Mouse (Mus musculus) megakaryocyte, embryonic 14.5 days (primary cell): ENCODE measurements around the gene Ccr10. TPM values are rescaled to one million over a fixed set of nuclear protein-coding genes. Genes with fewer than 3 reads are reported as not detected.

ENCODE experiments used
- H3K27me3 ChIP-seq: replicated peaks from 2 replicates; pipeline ENCODE3; 2012; ENCODE audit warnings: inconsistent platforms
- H3K36me3 ChIP-seq: replicated peaks from 2 replicates; pipeline ENCODE3; 2012; ENCODE audit warnings: low read length, inconsistent platforms, mixed read lengths
- H3K4me1 ChIP-seq: 2 replicates; pipeline ENCODE4 v1.6.1; 2012; ENCODE audit warnings: inconsistent platforms
- H3K4me3 ChIP-seq: replicated peaks from 2 replicates; pipeline ENCODE3; 2012; ENCODE audit warnings: moderate library complexity, mild to moderate bottlenecking, inconsistent platforms
- H3K9me3 ChIP-seq: 2 replicates; pipeline ENCODE4 v1.6.1; 2012; ENCODE audit warnings: inconsistent platforms
- FLI1 ChIP-seq: IDR thresholded peaks from 2 replicates; pipeline ENCODE4 v1.6.1; 2012; ENCODE audit warnings: low read length, inconsistent platforms, mixed read lengths
- GATA1 ChIP-seq: IDR thresholded peaks from 3 replicates; pipeline ENCODE4 v1.6.1; 2012; ENCODE audit warnings: mixed read lengths, low read length, inconsistent platforms, borderline replicate concordance
- polyA plus RNA-seq: library from polyadenylated mRNA; stranded (reverse); fragments of >175 nt; gene quantifications from 2 replicates; pipeline ENCODE4 v1.2.3, GENCODE M21; 2012; ENCODE audit warnings: low replicate concordance; ENCODE audit not compliant: insufficient read depth

Gene Ccr10
- polyA plus RNA-seq, 1 experiment, result 0.13 TPM

- H3K27me3 ChIP-seq, result peaks cover 41% of the 10 kb centered on the region
- no peaks in the 10 kb centered on the region for H3K36me3 ChIP-seq
- H3K9me3 ChIP-seq, result no peaks in the 10 kb centered on the region
- H3K4me1 ChIP-seq, result peaks cover 22% of the 10 kb centered on the region
- TF ChIP-seq GATA1, result no peak
- no peak for TF ChIP-seq FLI1
- no peak overlapping the region for H3K4me3 ChIP-seq
These were observed 32.9 kb downstream of the Ccr10 start for GRCm38 (mm10) chr11:101142215-101142967.

GRCm38 (mm10) chr11:101141088-101141487, 34.2 kb downstream of the Ccr10 start:
- H3K36me3 ChIP-seq, result no peaks in the 10 kb centered on the region
- no peak overlapping the region for H3K4me3 ChIP-seq
- TF ChIP-seq GATA1, result no peak
- no peak for TF ChIP-seq FLI1
- H3K27me3 ChIP-seq, result peaks cover 44% of the 10 kb centered on the region
- no peaks in the 10 kb centered on the region for H3K9me3 ChIP-seq
- H3K4me1 ChIP-seq, result peaks cover 20% of the 10 kb centered on the region

DNA sequence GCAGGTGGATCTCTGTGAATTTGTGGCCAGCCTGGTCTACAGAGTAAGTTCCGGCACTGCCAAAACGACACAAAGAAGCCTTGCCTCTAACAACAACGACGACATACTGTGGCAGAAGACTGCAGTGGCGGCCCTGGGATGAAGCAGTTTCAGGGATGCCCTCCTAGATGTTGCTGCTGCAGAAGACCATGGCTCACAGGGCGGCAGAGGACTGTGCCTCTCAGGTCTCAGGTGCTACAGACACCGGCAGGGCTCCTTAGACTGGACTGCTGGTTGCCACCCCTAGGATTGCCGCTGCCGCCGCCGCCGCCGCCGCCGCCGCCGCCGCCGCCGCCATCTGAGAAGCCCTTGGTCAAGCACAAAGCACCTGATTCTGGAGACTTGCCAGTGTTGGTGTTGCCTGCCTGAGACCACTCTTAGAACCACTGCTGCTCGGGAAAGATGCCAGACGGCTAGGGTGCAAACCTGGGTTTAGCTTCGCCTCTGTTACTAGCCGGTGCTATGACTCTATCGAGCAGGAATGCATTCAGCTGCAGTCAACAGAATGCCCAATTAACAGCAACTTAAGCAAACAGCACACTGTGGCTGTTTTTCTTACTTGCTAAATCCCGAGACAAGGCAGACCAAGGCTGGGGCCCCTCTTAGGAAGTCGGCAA, 35.0 kb downstream of the Ccr10 start:
- Histone ChIP-seq H3K4me3 (peak overlapping the region; percentile 28), H3K27me3 (peaks cover 46% of the 10 kb centered on the region), H3K9me3 (no peaks in the 10 kb centered on the region), H3K4me1 (peaks cover 20% of the 10 kb centered on the region), H3K36me3 (no peaks in the 10 kb centered on the region)
- no peak for TF ChIP-seq GATA1
- TF ChIP-seq FLI1, result no peak

DNA sequence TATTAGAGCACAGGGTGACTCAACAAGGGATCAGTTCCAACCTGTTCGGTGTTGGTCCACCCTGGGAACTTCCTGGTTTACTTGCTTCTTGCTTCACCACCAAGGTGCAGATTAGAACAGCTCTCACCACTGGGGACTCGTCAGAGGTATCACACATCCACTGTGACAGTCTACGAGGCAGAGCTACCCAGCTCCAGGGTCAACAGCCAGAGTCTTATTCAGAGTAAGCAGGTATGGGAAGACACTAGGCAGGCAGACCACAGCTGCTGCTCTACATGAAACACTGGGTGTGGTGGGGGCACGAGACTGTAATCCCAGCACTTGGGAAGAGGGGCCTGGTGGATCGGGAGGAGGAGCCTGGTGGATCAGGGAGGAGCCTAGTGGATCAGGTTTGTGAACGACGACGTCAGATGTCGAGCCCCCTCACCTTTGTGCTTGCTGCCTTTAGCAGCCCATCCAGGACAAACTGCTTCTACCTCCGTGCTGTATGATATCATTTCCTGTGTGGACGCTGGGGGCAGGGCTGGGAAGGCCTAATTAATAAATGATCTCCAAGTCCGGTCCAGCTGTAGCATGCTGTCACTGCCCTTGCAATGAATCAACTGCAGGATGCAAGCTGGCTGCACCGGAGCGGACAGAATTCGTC, 36.6 kb downstream of the Ccr10 start:
- H3K27me3 ChIP-seq, result peaks cover 56% of the 10 kb centered on the region
- peaks cover 16% of the 10 kb centered on the region for H3K4me1 ChIP-seq
- no peaks in the 10 kb centered on the region for H3K36me3 ChIP-seq
- H3K9me3 ChIP-seq, result no peaks in the 10 kb centered on the region
- H3K4me3 ChIP-seq, result peak overlapping the region; percentile 31
- TF ChIP-seq FLI1 (no peak), GATA1 (no peak)

- Histone ChIP-seq H3K27me3 (peaks cover 55% of the 10 kb centered on the region), H3K9me3 (no peaks in the 10 kb centered on the region), H3K4me1 (peaks cover 20% of the 10 kb centered on the region), H3K4me3 (no peak overlapping the region), H3K36me3 (no peaks in the 10 kb centered on the region)
- no peak for TF ChIP-seq GATA1
- no peak for TF ChIP-seq FLI1
These were observed 38.2 kb downstream of the Ccr10 start for GRCm38 (mm10) chr11:101137000-101137399.

GRCm38 (mm10) chr11:101134217-101134865, 40.9 kb downstream of the Ccr10 start:
- Histone ChIP-seq H3K36me3 (no peaks in the 10 kb centered on the region), H3K9me3 (peaks cover 3% of the 10 kb centered on the region; the same call in 1 of the 2 replicates)
- no peak for TF ChIP-seq FLI1
- TF ChIP-seq GATA1, result no peak

GRCm38 (mm10) chr11:101133037-101133436, 42.2 kb downstream of the Ccr10 start:
- Histone ChIP-seq H3K27me3 (peaks cover 33% of the 10 kb centered on the region), H3K4me1 (peaks cover 31% of the 10 kb centered on the region), H3K4me3 (no peak overlapping the region), H3K9me3 (peaks cover 3% of the 10 kb centered on the region; the same call in 1 of the 2 replicates), H3K36me3 (no peaks in the 10 kb centered on the region)
- no peak for TF ChIP-seq GATA1
- no peak for TF ChIP-seq FLI1

More at GRCm38 (mm10) chr11:101134217-101134865, 40.9 kb downstream of the Ccr10 start:
- H3K27me3 ChIP-seq, result peaks cover 37% of the 10 kb centered on the region
- peaks cover 33% of the 10 kb centered on the region for H3K4me1 ChIP-seq
- H3K4me3 ChIP-seq, result no peak overlapping the region

DNA sequence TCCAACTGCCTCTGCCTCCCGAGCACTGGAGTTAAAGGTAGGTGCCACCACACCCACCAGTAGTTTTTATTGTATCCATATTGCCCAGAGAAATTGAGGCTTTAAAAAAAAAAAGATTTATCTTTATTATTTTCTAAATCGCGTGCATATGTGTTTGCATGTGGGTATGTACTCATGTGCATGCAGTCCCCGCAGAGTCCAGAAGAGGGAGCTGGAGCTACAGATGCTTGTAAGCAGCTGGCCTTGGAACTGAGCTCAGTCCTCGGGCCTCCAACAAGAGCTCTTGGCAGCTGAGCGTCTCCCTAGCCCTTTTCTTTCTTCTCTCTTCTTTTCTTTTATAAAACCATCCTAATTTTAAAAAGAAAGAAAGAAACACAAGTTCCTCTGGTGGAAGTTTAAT, 43.5 kb downstream of the Ccr10 start:
- Histone ChIP-seq H3K27me3 (peaks cover 27% of the 10 kb centered on the region), H3K9me3 (peaks cover 10% of the 10 kb centered on the region), H3K4me1 (peaks cover 31% of the 10 kb centered on the region)

GRCm38 (mm10) chr11:101131187-101131586, 44.1 kb downstream of the Ccr10 start:
- no peak for TF ChIP-seq GATA1
- no peak for TF ChIP-seq FLI1
- Histone ChIP-seq H3K4me1 (peaks cover 31% of the 10 kb centered on the region), H3K9me3 (peaks cover 12% of the 10 kb centered on the region), H3K27me3 (peaks cover 24% of the 10 kb centered on the region), H3K4me3 (no peak overlapping the region), H3K36me3 (peaks cover 11% of the 10 kb centered on the region)

More for the DNA sequence above, 43.5 kb downstream of the Ccr10 start:
- peaks cover 6% of the 10 kb centered on the region for H3K36me3 ChIP-seq
- TF ChIP-seq FLI1, result no peak
- no peak for TF ChIP-seq GATA1
- no peak overlapping the region for H3K4me3 ChIP-seq
